Comparison of ENCODE assay signal across 17 mouse cellular contexts in genomic region chr9:103029012-103029411, GRCm38 (mm10). TPM values are rescaled to one million over a fixed set of nuclear protein-coding genes. Genes with fewer than 3 reads are reported as not detected.
"Had no signal": no experiment of that assay in that cellular context is flagged by ENCODE, and none has a peak within 500 bp of the region (broad histone marks: within the 10 kb centered on the region; RNA-seq: fewer than 3 reads in every experiment).

No protein-coding gene starts in this region.

- H3K27me3 ChIP-seq: midbrain, embryonic 13.5 days; midbrain, embryonic 15.5 days; neural tube, embryonic 12.5 days; stomach, embryonic 15.5 days had no signal

- H3K4me1 ChIP-seq: midbrain, embryonic 13.5 days; midbrain, embryonic 15.5 days; neural tube, embryonic 12.5 days had no signal

- H3K36me3 ChIP-seq: midbrain, embryonic 13.5 days; midbrain, embryonic 15.5 days; neural tube, embryonic 12.5 days; stomach, embryonic 15.5 days had no signal

- H3K9me3 ChIP-seq: midbrain, embryonic 13.5 days; midbrain, embryonic 15.5 days; neural tube, embryonic 12.5 days; stomach, embryonic 15.5 days had no signal

- DNase-seq: lung, adult 18-20 months; lung, postnatal 14 days; lung, postnatal 4 days; right cerebral cortex, postnatal 14 days; thymus, adult 2 months; thymus, postnatal 36 days had no signal

- H3K27ac ChIP-seq: liver, embryonic 14.5 days; midbrain, embryonic 13.5 days; midbrain, embryonic 15.5 days; neural tube, embryonic 12.5 days; stomach, embryonic 15.5 days; stomach, postnatal 0 days had no signal

- H3K4me3 ChIP-seq: midbrain, embryonic 13.5 days; midbrain, embryonic 15.5 days; neural tube, embryonic 12.5 days; stomach, embryonic 15.5 days had no signal

- ATAC-seq: midbrain, embryonic 13.5 days; midbrain, embryonic 15.5 days had no signal

- H3K4me2 ChIP-seq: midbrain, embryonic 11.5 days; midbrain, embryonic 13.5 days; midbrain, embryonic 15.5 days; neural tube, embryonic 12.5 days; stomach, embryonic 15.5 days had no signal

- H3K9ac ChIP-seq: liver, embryonic 14.5 days; midbrain, embryonic 13.5 days; midbrain, embryonic 15.5 days; neural tube, embryonic 12.5 days; stomach, embryonic 15.5 days had no signal

RNA-seq across cellular contexts. Expression of gene Slco2a1, which starts 40.5 kb away (rescaled TPM):
- total RNA-seq: megakaryocyte, adult 5-6 weeks; megakaryocyte-erythroid progenitor cell, adult 5-6 weeks; monocyte, adult 5-6 weeks; neutrophil, adult 5-6 weeks had no signal
